Mouse (Mus musculus) megakaryocyte, embryonic 14.5 days (primary cell): ENCODE data around the gene Rptor. TPM values are rescaled to one million over a fixed set of nuclear protein-coding genes. Genes with fewer than 3 reads are reported as not detected.

Source experiments
- H3K27me3 ChIP-seq: replicated peaks from 2 replicates; pipeline ENCODE3; 2012; ENCODE audit warnings: inconsistent platforms
- H3K36me3 ChIP-seq: replicated peaks from 2 replicates; pipeline ENCODE3; 2012; ENCODE audit warnings: low read length, inconsistent platforms, mixed read lengths
- H3K4me1 ChIP-seq: 2 replicates; pipeline ENCODE4 v1.6.1; 2012; ENCODE audit warnings: inconsistent platforms
- H3K4me3 ChIP-seq: replicated peaks from 2 replicates; pipeline ENCODE3; 2012; ENCODE audit warnings: moderate library complexity, mild to moderate bottlenecking, inconsistent platforms
- H3K9me3 ChIP-seq: 2 replicates; pipeline ENCODE4 v1.6.1; 2012; ENCODE audit warnings: inconsistent platforms
- FLI1 ChIP-seq: IDR thresholded peaks from 2 replicates; pipeline ENCODE4 v1.6.1; 2012; ENCODE audit warnings: low read length, inconsistent platforms, mixed read lengths
- GATA1 ChIP-seq: IDR thresholded peaks from 3 replicates; pipeline ENCODE4 v1.6.1; 2012; ENCODE audit warnings: mixed read lengths, low read length, inconsistent platforms, borderline replicate concordance
- polyA plus RNA-seq: library from polyadenylated mRNA; stranded (reverse); fragments of >175 nt; gene quantifications from 2 replicates; pipeline ENCODE4 v1.2.3, GENCODE M21; 2012; ENCODE audit warnings: low replicate concordance; ENCODE audit not compliant: insufficient read depth

Rptor gene
- polyA plus RNA-seq, 1 experiment: 20.2 TPM

DNA sequence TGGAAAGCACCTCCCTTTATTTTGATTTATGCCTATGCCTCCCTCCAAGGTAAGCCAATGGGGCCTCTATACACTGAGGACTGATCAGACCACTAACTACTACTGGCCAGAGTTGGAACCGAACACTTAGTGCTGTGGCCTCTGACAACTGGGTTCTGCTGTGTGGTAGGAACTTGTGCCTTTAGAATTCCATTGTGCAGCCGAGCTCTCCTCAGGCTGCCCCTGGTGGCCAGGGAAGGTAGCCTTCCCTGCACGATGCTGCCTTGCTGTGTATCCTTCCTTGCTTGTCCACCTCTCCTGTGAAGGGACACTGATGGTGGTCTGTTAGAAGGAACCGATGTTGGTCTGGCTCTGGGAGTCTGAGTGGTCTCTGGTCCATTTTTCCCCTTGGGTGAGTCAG is 167.0 kb downstream of the Rptor start:
- no peaks in the 10 kb centered on the region for H3K27me3 ChIP-seq
- no peaks in the 10 kb centered on the region for H3K9me3 ChIP-seq
- H3K4me1 ChIP-seq: peaks cover 18% of the 10 kb centered on the region
- TF ChIP-seq GATA1 (no peak), FLI1 (no peak)
- no peak overlapping the region for H3K4me3 ChIP-seq
- peaks cover 44% of the 10 kb centered on the region for H3K36me3 ChIP-seq

DNA sequence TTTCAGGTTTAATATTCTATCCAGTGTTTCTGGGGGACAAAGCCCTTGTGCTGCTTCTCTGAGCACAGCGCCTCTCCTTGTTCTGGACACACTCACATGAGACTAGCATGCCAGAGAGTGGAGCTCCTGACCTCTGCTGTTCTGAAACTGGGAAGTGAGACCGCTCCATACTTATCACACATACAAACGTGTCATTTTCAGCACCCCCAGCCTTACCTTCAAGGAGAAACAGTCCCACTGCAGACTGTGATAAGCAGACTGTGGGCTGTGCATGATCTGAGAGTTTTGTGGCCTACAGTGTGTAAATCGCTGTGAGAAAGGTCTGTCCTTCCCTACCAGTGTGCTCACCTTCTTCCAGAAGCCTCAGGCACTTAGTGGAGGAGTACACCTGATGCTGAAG is 168.3 kb downstream of the Rptor start:
- TF ChIP-seq GATA1 (no peak), FLI1 (no peak)
- peaks cover 37% of the 10 kb centered on the region for H3K36me3 ChIP-seq

GRCm38 (mm10) chr11:119772896-119773295 is 170.2 kb downstream of the Rptor start:
- H3K27me3 ChIP-seq: no peaks in the 10 kb centered on the region
- peaks cover 37% of the 10 kb centered on the region for H3K36me3 ChIP-seq
- no peak overlapping the region for H3K4me3 ChIP-seq
- H3K9me3 ChIP-seq: no peaks in the 10 kb centered on the region
- no peak for TF ChIP-seq GATA1
- TF ChIP-seq FLI1: no peak
- peaks cover 34% of the 10 kb centered on the region for H3K4me1 ChIP-seq

More for the DNA sequence above, 168.3 kb downstream of the Rptor start:
- Histone ChIP-seq H3K4me3 (peak overlapping the region; percentile 2), H3K9me3 (no peaks in the 10 kb centered on the region), H3K4me1 (peaks cover 24% of the 10 kb centered on the region), H3K27me3 (no peaks in the 10 kb centered on the region)

DNA sequence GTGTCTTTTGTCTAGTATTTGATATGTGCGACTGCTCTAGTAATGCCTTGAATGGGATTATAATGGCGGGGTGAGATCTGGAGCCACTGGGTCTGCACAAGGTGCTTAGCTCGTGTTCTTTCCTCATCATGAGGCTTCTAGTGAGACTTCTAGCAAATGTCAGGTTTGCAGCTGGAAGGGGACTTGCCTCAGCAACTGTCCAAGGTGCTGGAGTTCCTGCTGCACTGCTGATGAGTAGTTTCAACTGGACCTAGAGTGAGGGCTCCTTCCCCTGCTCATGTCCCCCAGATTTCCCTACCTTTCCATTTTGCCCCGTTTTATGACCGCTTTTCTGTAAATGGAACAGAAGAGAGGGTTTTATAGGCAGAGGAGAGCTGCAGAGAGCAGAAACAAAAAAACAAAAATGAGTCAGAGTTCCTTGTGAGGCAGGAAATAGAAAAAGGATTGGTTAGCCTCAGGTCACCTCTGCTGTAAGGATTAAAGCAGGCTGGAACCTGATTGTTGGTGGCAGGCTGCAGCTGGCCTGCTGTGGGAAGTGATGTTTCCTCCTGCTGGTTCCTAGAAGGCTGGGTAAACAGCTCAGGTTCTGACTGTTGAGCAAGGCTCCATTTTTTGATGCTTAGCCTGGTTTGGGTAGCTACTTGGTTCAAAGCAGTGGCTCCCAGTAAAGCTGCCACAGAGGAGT is 172.5 kb downstream of the Rptor start:
- H3K9me3 ChIP-seq: no peaks in the 10 kb centered on the region
- peaks cover 42% of the 10 kb centered on the region for H3K4me1 ChIP-seq
- H3K27me3 ChIP-seq: no peaks in the 10 kb centered on the region
- no peak for TF ChIP-seq GATA1
- TF ChIP-seq FLI1: no peak
- peaks cover 31% of the 10 kb centered on the region for H3K36me3 ChIP-seq
- H3K4me3 ChIP-seq: no peak overlapping the region

- H3K9me3 ChIP-seq: no peaks in the 10 kb centered on the region
- no peak for TF ChIP-seq FLI1
- no peak for TF ChIP-seq GATA1
- H3K4me1 ChIP-seq: peaks cover 30% of the 10 kb centered on the region
- H3K36me3 ChIP-seq: peaks cover 31% of the 10 kb centered on the region
- no peaks in the 10 kb centered on the region for H3K27me3 ChIP-seq
- H3K4me3 ChIP-seq: no peak overlapping the region
Observed at GRCm38 (mm10) chr11:119777236-119777635, 174.5 kb downstream of the Rptor start.

DNA sequence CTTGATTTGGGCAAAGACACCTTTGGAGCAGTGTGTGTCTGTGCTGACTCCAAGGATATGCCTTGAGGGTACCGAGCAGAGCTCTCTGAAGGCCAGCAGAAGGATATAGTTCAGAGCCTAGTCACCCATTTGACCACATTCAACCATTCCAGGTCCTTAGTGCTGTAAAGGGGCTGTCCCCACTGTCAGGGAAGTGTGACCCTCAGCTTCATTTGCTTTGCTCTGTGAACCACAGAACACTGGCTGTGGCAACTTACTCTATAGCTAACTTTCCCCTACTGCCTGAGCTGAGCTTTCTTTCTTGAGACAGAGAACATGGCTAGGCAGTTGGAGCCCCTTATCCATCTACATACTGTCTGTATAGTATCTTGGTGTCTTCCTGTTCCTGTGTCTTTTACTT is 175.2 kb downstream of the Rptor start:
- peaks cover 33% of the 10 kb centered on the region for H3K36me3 ChIP-seq
- TF ChIP-seq FLI1: no peak
- no peak for TF ChIP-seq GATA1
- H3K4me1 ChIP-seq: peaks cover 30% of the 10 kb centered on the region
- no peaks in the 10 kb centered on the region for H3K9me3 ChIP-seq
- no peaks in the 10 kb centered on the region for H3K27me3 ChIP-seq
- H3K4me3 ChIP-seq: no peak overlapping the region

DNA sequence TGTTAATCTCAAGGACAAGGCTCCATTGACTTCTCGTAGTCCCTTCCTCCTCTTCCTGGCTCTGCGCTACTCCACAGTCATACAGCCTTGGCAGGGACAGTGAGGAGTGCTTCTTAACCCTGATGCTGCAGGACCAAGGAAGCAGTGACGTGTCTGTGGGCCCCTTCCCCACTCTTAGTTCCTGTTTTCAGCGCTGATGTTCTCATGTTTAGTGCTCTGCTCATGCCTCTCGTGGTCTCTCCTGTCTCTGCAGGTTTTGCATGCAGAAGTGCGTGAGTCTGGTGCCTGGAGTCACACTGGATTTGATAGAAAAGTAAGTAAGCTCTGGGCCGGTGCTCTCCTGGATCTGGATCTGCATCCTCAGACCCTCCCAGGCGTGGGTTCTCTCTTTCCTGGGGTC is 177.6 kb downstream of the Rptor start:
- Histone ChIP-seq H3K27me3 (no peaks in the 10 kb centered on the region), H3K4me3 (peak overlapping the region; percentile 23), H3K4me1 (peaks cover 38% of the 10 kb centered on the region), H3K9me3 (no peaks in the 10 kb centered on the region), H3K36me3 (peaks cover 37% of the 10 kb centered on the region)
- TF ChIP-seq FLI1 (no peak), GATA1 (no peak)

DNA sequence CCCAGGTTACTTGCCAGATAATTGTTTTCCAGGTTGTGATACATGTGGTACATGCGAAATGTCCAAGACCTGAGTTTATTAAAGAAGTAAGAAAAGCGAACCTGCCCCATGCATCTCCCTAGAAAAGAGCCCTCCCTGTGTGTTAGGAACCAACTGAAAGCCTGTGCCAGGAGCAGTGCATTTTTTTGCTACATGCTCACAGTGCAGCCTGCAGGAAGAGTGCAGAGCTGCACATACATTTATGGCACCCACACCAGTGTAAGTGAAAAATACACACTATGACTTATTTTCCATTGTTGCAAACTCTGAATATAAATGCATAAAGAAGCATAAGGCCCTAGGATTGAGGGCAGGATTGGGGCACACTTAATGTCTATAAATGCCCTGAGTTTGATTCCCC is 178.5 kb downstream of the Rptor start:
- Histone ChIP-seq H3K4me3 (no peak overlapping the region), H3K27me3 (no peaks in the 10 kb centered on the region), H3K36me3 (peaks cover 38% of the 10 kb centered on the region), H3K9me3 (no peaks in the 10 kb centered on the region), H3K4me1 (peaks cover 44% of the 10 kb centered on the region)
- TF ChIP-seq FLI1 (no peak), GATA1 (no peak)

- no peak for TF ChIP-seq FLI1
- TF ChIP-seq GATA1: no peak
- Histone ChIP-seq H3K27me3 (no peaks in the 10 kb centered on the region), H3K9me3 (no peaks in the 10 kb centered on the region), H3K4me3 (no peak overlapping the region), H3K36me3 (peaks cover 42% of the 10 kb centered on the region), H3K4me1 (peaks cover 46% of the 10 kb centered on the region)
Observed at GRCm38 (mm10) chr11:119781726-119782125, 179.0 kb downstream of the Rptor start.

DNA sequence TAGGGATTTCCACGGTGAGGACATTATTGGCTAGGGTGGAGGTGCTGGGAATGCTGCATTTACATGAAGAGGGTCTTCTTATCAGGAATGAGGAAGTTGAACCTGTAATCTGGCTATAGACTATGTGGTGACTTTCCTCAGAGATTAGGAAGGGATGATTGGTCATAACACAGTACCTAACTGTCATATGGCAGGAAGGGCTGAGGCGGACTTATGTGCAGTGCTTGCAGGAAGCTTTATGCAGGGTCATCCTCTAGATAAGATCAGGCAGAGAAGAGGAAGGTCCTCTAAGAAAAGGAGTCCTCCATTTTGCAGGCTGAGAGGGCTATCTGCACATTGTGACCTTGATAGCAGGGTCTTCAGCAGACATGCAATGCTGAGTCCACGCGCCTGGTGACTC is 180.9 kb downstream of the Rptor start:
- Histone ChIP-seq H3K36me3 (peaks cover 55% of the 10 kb centered on the region), H3K4me3 (no peak overlapping the region)

More for the DNA sequence above, 180.9 kb downstream of the Rptor start:
- TF ChIP-seq GATA1: no peak
- no peak for TF ChIP-seq FLI1
- Histone ChIP-seq H3K27me3 (no peaks in the 10 kb centered on the region), H3K4me1 (peaks cover 40% of the 10 kb centered on the region), H3K9me3 (no peaks in the 10 kb centered on the region; the same call in 1 of the 2 replicates)
